Mouse (Mus musculus): Measurements from ENCODE around the gene Rln1. TPM values are rescaled to one million over a fixed set of nuclear protein-coding genes. Genes with fewer than 3 reads are reported as not detected.

Gene Rln1
- polyA plus RNA-seq, 1 experiment, result not detected

- Histone ChIP-seq H3K4me1 (ENCODE audit: control insufficient read depth, insufficient read depth, low read length) (no peaks in the 10 kb centered on the region), H3K4me3 (replicated peaks; ENCODE audit: extremely low read depth, low read depth, low read length) (no peak overlapping the region)
- no peak for DNase-seq
- TF ChIP-seq CTCF (IDR thresholded peaks at IDR 0.05; ENCODE audit: insufficient read depth, low read length) (no peak), POLR2A (IDR thresholded peaks at IDR 0.05; ENCODE audit: borderline replicate concordance, extremely low read depth, low read depth, low read length) (no peak)
Observed at GRCm38 (mm10) chr19:29308832-29309231, 25.6 kb downstream of the Rln1 start.

DNA sequence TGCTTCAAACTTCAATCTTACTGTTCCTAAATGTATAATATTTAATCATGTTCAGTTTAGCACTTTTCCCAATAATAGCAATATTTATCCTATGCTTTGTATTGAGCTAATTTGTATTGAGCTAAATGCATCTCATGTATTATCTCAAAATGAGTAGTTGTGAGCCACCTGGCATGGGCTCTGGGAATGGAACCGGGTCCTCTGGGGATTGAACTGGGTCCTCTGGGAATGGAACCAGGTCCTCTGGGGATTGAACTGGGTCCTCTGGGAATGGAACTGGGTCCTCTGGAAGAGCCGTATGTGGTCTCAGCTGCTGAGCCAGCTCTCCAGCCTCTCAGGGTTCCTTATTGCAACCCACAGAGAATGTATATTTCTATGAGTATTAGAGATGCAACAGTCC is 32.4 kb downstream of the Rln1 start:
- no peak overlapping the region for H3K4me3 ChIP-seq (replicated peaks; ENCODE audit: extremely low read depth, low read depth, low read length)
- no peaks in the 10 kb centered on the region for H3K4me1 ChIP-seq (ENCODE audit: control insufficient read depth, insufficient read depth, low read length)
- 86% methylated on average over 2 of the region's 2 CpGs for WGBS
- TF ChIP-seq CTCF (IDR thresholded peaks at IDR 0.05; ENCODE audit: insufficient read depth, low read length), result no peak
- no peak for TF ChIP-seq POLR2A (IDR thresholded peaks at IDR 0.05; ENCODE audit: borderline replicate concordance, extremely low read depth, low read depth, low read length)
- DNase-seq, result no peak

- no peak overlapping the region for H3K4me3 ChIP-seq (replicated peaks; ENCODE audit: extremely low read depth, low read depth, low read length)
- H3K4me1 ChIP-seq (ENCODE audit: control insufficient read depth, insufficient read depth, low read length), result no peaks in the 10 kb centered on the region
- DNase-seq, result no peak
- TF ChIP-seq POLR2A (IDR thresholded peaks at IDR 0.05; ENCODE audit: borderline replicate concordance, extremely low read depth, low read depth, low read length) (no peak), CTCF (IDR thresholded peaks at IDR 0.05; ENCODE audit: insufficient read depth, low read length) (no peak)
- WGBS, result 90% methylated on average over 13 of the region's 13 CpGs
Observed at GRCm38 (mm10) chr19:29300919-29301318, 33.6 kb downstream of the Rln1 start.

DNA sequence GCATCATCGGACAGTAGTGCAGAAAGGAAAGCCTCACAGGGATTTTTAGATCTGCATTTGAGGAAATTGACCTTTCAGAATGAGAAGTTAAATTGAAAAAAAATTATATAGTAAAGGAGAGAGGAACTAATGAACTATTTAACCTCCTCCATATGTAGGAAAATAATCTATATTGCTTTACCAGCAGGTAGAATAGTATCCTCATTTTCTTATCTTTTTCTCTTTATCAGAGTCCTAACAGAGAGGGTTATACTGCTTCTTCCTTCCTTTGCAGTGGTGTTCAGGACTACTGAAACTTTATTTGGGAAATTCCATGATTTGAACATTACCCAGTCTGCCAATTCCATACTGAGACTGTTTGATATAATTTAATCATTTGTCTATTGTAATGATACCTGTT is 37.1 kb downstream of the Rln1 start:
- Histone ChIP-seq H3K4me1 (ENCODE audit: control insufficient read depth, insufficient read depth, low read length) (no peaks in the 10 kb centered on the region), H3K4me3 (replicated peaks; ENCODE audit: extremely low read depth, low read depth, low read length) (no peak overlapping the region)
- no peak for DNase-seq
- WGBS, result 96% methylated on average over 1 of the region's 1 CpGs
- TF ChIP-seq CTCF (IDR thresholded peaks at IDR 0.05; ENCODE audit: insufficient read depth, low read length) (no peak), POLR2A (IDR thresholded peaks at IDR 0.05; ENCODE audit: borderline replicate concordance, extremely low read depth, low read depth, low read length) (no peak)

DNA sequence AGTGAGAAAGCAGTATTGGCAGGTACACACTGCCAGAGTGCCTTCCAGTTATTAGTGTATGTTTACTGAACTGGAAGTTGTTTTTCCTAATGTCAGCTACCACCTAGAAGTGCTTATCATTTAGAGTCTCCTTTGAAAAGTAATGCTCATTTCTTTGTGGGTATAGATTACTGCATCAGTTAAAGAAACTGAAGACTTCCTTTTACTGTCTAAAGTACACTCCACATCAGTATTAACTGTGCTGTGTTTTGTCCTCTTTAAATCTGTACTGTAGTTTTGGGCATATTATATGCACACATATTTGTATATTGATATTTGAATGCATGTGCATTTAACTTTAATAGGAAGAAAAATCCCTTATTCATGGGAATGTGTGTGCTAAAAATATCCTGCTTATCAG is 38.3 kb downstream of the Rln1 start:
- H3K4me1 ChIP-seq (ENCODE audit: control insufficient read depth, insufficient read depth, low read length), result no peaks in the 10 kb centered on the region
- DNase-seq, result no peak
- H3K4me3 ChIP-seq (replicated peaks; ENCODE audit: extremely low read depth, low read depth, low read length), result no peak overlapping the region
- TF ChIP-seq POLR2A (IDR thresholded peaks at IDR 0.05; ENCODE audit: borderline replicate concordance, extremely low read depth, low read depth, low read length) (no peak), CTCF (IDR thresholded peaks at IDR 0.05; ENCODE audit: insufficient read depth, low read length) (no peak)

DNA sequence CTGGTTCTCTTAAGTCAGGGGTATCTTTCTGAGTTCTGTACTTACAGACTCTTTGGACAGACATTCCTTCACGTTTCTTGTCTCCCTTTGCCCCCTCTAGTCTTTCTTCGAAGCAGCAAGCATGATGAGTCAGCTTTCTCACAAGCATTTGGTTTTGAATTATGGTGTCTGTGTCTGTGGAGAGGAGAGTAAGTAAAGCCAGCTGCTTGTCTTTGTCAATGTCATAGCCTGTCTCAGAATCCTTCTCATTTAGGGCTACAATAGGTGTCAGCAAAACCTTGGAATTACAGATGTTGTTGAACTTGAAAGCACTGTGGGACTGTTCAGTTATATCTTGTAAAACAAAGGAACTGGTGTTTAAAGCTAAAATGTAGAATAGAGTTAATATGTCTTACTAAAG is 39.7 kb downstream of the Rln1 start:
- Histone ChIP-seq H3K4me3 (replicated peaks; ENCODE audit: extremely low read depth, low read depth, low read length) (no peak overlapping the region), H3K4me1 (ENCODE audit: control insufficient read depth, insufficient read depth, low read length) (no peaks in the 10 kb centered on the region)
- 74% methylated on average over 2 of the region's 2 CpGs for WGBS
- TF ChIP-seq POLR2A (IDR thresholded peaks at IDR 0.05; ENCODE audit: borderline replicate concordance, extremely low read depth, low read depth, low read length) (no peak), CTCF (IDR thresholded peaks at IDR 0.05; ENCODE audit: insufficient read depth, low read length) (no peak)
- no peak for DNase-seq

DNA sequence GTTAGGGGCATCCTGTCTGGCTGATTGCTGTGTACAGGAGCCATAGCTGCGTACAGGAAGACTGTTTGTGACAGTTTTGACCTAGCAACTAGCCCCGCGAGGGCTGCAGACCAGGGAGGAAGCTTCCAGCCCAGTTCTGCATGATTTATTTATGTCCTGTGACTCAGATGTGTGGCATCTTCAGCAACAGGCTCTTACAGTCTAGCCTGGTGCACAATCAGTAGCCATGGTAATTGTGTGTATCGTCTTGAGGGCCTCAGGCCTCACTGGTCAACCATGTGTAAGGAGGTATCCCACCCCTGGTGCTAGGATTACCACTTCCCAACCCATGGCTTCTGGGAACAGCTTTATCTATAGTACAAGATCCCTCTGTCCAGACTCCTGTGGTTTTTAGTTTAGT is 41.9 kb downstream of the Rln1 start:
- Histone ChIP-seq H3K4me3 (replicated peaks; ENCODE audit: extremely low read depth, low read depth, low read length) (no peak overlapping the region), H3K4me1 (ENCODE audit: control insufficient read depth, insufficient read depth, low read length) (no peaks in the 10 kb centered on the region)
- no peak for TF ChIP-seq CTCF (IDR thresholded peaks at IDR 0.05; ENCODE audit: insufficient read depth, low read length)
- 54% methylated on average over 4 of the region's 4 CpGs for WGBS
- DNase-seq, result no peak

- no peaks in the 10 kb centered on the region for H3K4me1 ChIP-seq (ENCODE audit: control insufficient read depth, insufficient read depth, low read length)
- H3K4me3 ChIP-seq (replicated peaks; ENCODE audit: extremely low read depth, low read depth, low read length), result no peak overlapping the region
- WGBS, result 59% methylated on average over 14 of the region's 14 CpGs
- no peak for DNase-seq
- no peak for TF ChIP-seq POLR2A (IDR thresholded peaks at IDR 0.05; ENCODE audit: borderline replicate concordance, extremely low read depth, low read depth, low read length)
- TF ChIP-seq CTCF (IDR thresholded peaks at IDR 0.05; ENCODE audit: insufficient read depth, low read length), result no peak
Observed at GRCm38 (mm10) chr19:29291532-29291931, 42.9 kb downstream of the Rln1 start.

GRCm38 (mm10) chr19:29287863-29288262 is 46.6 kb downstream of the Rln1 start:
- Histone ChIP-seq H3K4me3 (replicated peaks; ENCODE audit: extremely low read depth, low read depth, low read length) (no peak overlapping the region), H3K4me1 (ENCODE audit: control insufficient read depth, insufficient read depth, low read length) (0 out of 2 replicates have a peak, but pooled peaks cover 2% of the 10 kb centered on the region)
- no peak for TF ChIP-seq POLR2A (IDR thresholded peaks at IDR 0.05; ENCODE audit: borderline replicate concordance, extremely low read depth, low read depth, low read length)
- TF ChIP-seq CTCF (IDR thresholded peaks at IDR 0.05; ENCODE audit: insufficient read depth, low read length), result no peak
- WGBS, result 77% methylated on average over 8 of the region's 8 CpGs
- DNase-seq, result no peak

GRCm38 (mm10) chr19:29285451-29285869 is 49.0 kb downstream of the Rln1 start:
- H3K4me1 ChIP-seq (ENCODE audit: control insufficient read depth, insufficient read depth, low read length), result 0 out of 2 replicates have a peak, but pooled peaks cover 2% of the 10 kb centered on the region
- H3K4me3 ChIP-seq (replicated peaks; ENCODE audit: extremely low read depth, low read depth, low read length), result no peak overlapping the region
- 53% methylated on average over 7 of the region's 7 CpGs for WGBS
- TF ChIP-seq POLR2A (IDR thresholded peaks at IDR 0.05; ENCODE audit: borderline replicate concordance, extremely low read depth, low read depth, low read length) (no peak), CTCF (IDR thresholded peaks at IDR 0.05; ENCODE audit: insufficient read depth, low read length) (no peak)
- no peak for DNase-seq

Other genes with a start within 250 kb of the Rln1 start
- 12.3 and 14.1 TPM in 2 replicates for gene Rcl1, start 233.3 kb downstream of the Rln1 start, polyA plus RNA-seq (2012; rRNA removed)
- 7.3 and 8.9 TPM in 2 replicates for gene Jak2, start 82.8 kb downstream of the Rln1 start, polyA plus RNA-seq (2012; rRNA removed)
- gene Insl6, start 9.3 kb downstream of the Rln1 start, polyA plus RNA-seq (2012; rRNA removed), result 0.82 TPM in 1 of 2 replicates, not detected in the other
- 56.1 and 57.2 TPM in 2 replicates for gene Plgrkt, start 32.7 kb upstream of the Rln1 start, polyA plus RNA-seq (2012; rRNA removed)
- gene Cd274, start 32.8 kb upstream of the Rln1 start, polyA plus RNA-seq (2012; rRNA removed), result 5.4 and 9.0 TPM in 2 replicates
- gene Pdcd1lg2, start 76.2 kb upstream of the Rln1 start, polyA plus RNA-seq (2012; rRNA removed), result 0.29 and 0.37 TPM in 2 replicates
- 12.3 and 19.1 TPM in 2 replicates for gene Ric1, start 187.6 kb upstream of the Rln1 start, polyA plus RNA-seq (2012; rRNA removed)

Measured in lung, adult 2 months (tissue).